Mouse (Mus musculus) naive thymus-derived CD4-positive, alpha-beta T cell, adult 2 months (primary cell): ENCODE results near the gene Usp5.
A peak's percentile ranks its signal among the peaks of the same experiment; 100 is the strongest.
"Not testable (repeated sequence)": the region's sequence is repeated elsewhere in the genome, so short reads cannot be mapped to it uniquely, and the experiment has no call there.

Experiments
- DNase-seq: peaks from one replicate; pipeline ENCODE4 v3.0.0-alpha.2; 2011; ENCODE audit warnings: low read depth

The Usp5 gene

GRCm38 (mm10) chr6:124840241-124841167, 11.2 kb upstream of the Usp5 start, which contains the start of gene Gnb3:
Gene Gnb3, minus strand, starts transcription at chr6:124840275.
- no peak for DNase-seq

GRCm38 (mm10) chr6:124839805-124840204, 10.5 kb upstream of the Usp5 start:
- DNase-seq: no peak

- DNase-seq: no peak
These were observed 7.1 kb upstream of the Usp5 start for GRCm38 (mm10) chr6:124836411-124836810.

- no peak for DNase-seq
These were observed 6.2 kb upstream of the Usp5 start for GRCm38 (mm10) chr6:124835531-124835930.

- DNase-seq: no peak
These were observed 5.3 kb upstream of the Usp5 start for GRCm38 (mm10) chr6:124834512-124835081.

- no peak for DNase-seq
These were observed 2.4 kb upstream of the Usp5 start for GRCm38 (mm10) chr6:124831649-124832048.

GRCm38 (mm10) chr6:124831199-124831598, 1.9 kb upstream of the Usp5 start:
- not testable (repeated sequence) for DNase-seq

- peak; percentile 95 for DNase-seq
These were observed 766 bp upstream of the Usp5 start for GRCm38 (mm10) chr6:124829799-124830700.

- peak; percentile 50 for DNase-seq
These were observed 1.1 kb downstream of the Usp5 start for GRCm38 (mm10) chr6:124828101-124828592.

- DNase-seq: no peak
These were observed 7.2 kb downstream of the Usp5 start for GRCm38 (mm10) chr6:124822049-124822448.

- no peak for DNase-seq
These were observed 8.4 kb downstream of the Usp5 start for GRCm38 (mm10) chr6:124820891-124821290.

- DNase-seq: no peak
These were observed 11.3 kb downstream of the Usp5 start for GRCm38 (mm10) chr6:124817971-124818370.

GRCm38 (mm10) chr6:124817563-124817962, 11.7 kb downstream of the Usp5 start:
- DNase-seq: no peak

GRCm38 (mm10) chr6:124817125-124817524, 12.2 kb downstream of the Usp5 start:
- no peak for DNase-seq

GRCm38 (mm10) chr6:124816611-124817010, 12.7 kb downstream of the Usp5 start:
- DNase-seq: no peak

GRCm38 (mm10) chr6:124814858-124815774, 14.2 kb downstream of the Usp5 start:
- DNase-seq: no peak

- no peak for DNase-seq
These were observed 14.8 kb downstream of the Usp5 start for GRCm38 (mm10) chr6:124814448-124814847.

- peak; percentile 83 for DNase-seq
These were observed 15.4 kb downstream of the Usp5 start, which contains the start of gene Tpi1 for GRCm38 (mm10) chr6:124813933-124814332. Gene Tpi1, minus strand, starts transcription at chr6:124814296.

GRCm38 (mm10) chr6:124813496-124813895, 15.8 kb downstream of the Usp5 start:
- DNase-seq: peak; percentile 72

GRCm38 (mm10) chr6:124812848-124813247, 16.4 kb downstream of the Usp5 start:
- DNase-seq: no peak
